Mouse (Mus musculus): ENCODE measurements around the gene Aspscr1. TPM values are rescaled to one million over a fixed set of nuclear protein-coding genes. Genes with fewer than 3 reads are reported as not detected.

Gene Aspscr1
- polyA plus RNA-seq, 1 experiment from 2014 or later, result 130 TPM

GRCm38 (mm10) chr11:120683536-120683935, 10.8 kb downstream of the Aspscr1 start:
- Histone ChIP-seq H3K9me3 (ENCODE audit: low read depth, low read length) (no peaks in the 10 kb centered on the region), H3K27me3 (ENCODE audit: insufficient read depth, low read length) (no peaks in the 10 kb centered on the region), H3K4me3 (ENCODE audit: low read depth, low read length) (no peak overlapping the region), H3K4me2 (no peak overlapping the region), H3K9ac (no peak overlapping the region), H3K36me3 (ENCODE audit: insufficient read depth) (peaks cover 71% of the 10 kb centered on the region), H3K4me1 (ENCODE audit: insufficient read depth) (peaks cover 14% of the 10 kb centered on the region), H3K27ac (ENCODE audit: low read depth) (no peak overlapping the region)
- DNase-seq, result no peak
- WGBS, result 87% methylated on average over 3 of the region's 3 CpGs
- ATAC-seq (ENCODE audit: insufficient read depth), result no peak
- TF ChIP-seq CTCF (IDR thresholded peaks at IDR 0.05; ENCODE audit: low read depth), result no peak

- peaks cover 14% of the 10 kb centered on the region for H3K4me1 ChIP-seq (ENCODE audit: insufficient read depth)
- WGBS, result 70% methylated on average over 2 of the region's 2 CpGs
- H3K27me3 ChIP-seq (ENCODE audit: insufficient read depth, low read length), result no peaks in the 10 kb centered on the region
- H3K9ac ChIP-seq, result no peak overlapping the region
- no peak for TF ChIP-seq CTCF (IDR thresholded peaks at IDR 0.05; ENCODE audit: low read depth)
- H3K4me3 ChIP-seq (ENCODE audit: low read depth, low read length), result no peak overlapping the region
- H3K4me2 ChIP-seq, result no peak overlapping the region
- DNase-seq (no peak), ATAC-seq (ENCODE audit: insufficient read depth) (no peak)
- peak overlapping the region; percentile 52; the same call in 1 of the 2 replicates for H3K27ac ChIP-seq (ENCODE audit: low read depth)
- no peaks in the 10 kb centered on the region for H3K9me3 ChIP-seq (ENCODE audit: low read depth, low read length)
- peaks cover 71% of the 10 kb centered on the region for H3K36me3 ChIP-seq (ENCODE audit: insufficient read depth)
Observed at GRCm38 (mm10) chr11:120684086-120684485, 11.3 kb downstream of the Aspscr1 start.

GRCm38 (mm10) chr11:120684660-120685059, 11.9 kb downstream of the Aspscr1 start:
- TF ChIP-seq CTCF (IDR thresholded peaks at IDR 0.05; ENCODE audit: low read depth), result no peak

GRCm38 (mm10) chr11:120686650-120687272, 14.0 kb downstream of the Aspscr1 start:
- no peaks in the 10 kb centered on the region for H3K9me3 ChIP-seq (ENCODE audit: low read depth, low read length)
- H3K4me1 ChIP-seq (ENCODE audit: insufficient read depth), result peaks cover 14% of the 10 kb centered on the region
- peak overlapping the region; percentile 13 for H3K4me2 ChIP-seq
- 47% methylated on average over 20 of the region's 20 CpGs for WGBS
- ATAC-seq (ENCODE audit: insufficient read depth), result peak; percentile 79
- no peaks in the 10 kb centered on the region for H3K27me3 ChIP-seq (ENCODE audit: insufficient read depth, low read length)
- H3K9ac ChIP-seq, result peak overlapping the region; percentile 9; the same call in 1 of the 2 replicates
- peak; percentile 81 for DNase-seq
- peak overlapping the region; percentile 95 for H3K27ac ChIP-seq (ENCODE audit: low read depth)
- no peak for TF ChIP-seq CTCF (IDR thresholded peaks at IDR 0.05; ENCODE audit: low read depth)
- peaks cover 67% of the 10 kb centered on the region for H3K36me3 ChIP-seq (ENCODE audit: insufficient read depth)
- H3K4me3 ChIP-seq (ENCODE audit: low read depth, low read length), result no peak overlapping the region

More at GRCm38 (mm10) chr11:120684660-120685059, 11.9 kb downstream of the Aspscr1 start:
- DNase-seq (no peak), ATAC-seq (ENCODE audit: insufficient read depth) (no peak)
- no peaks in the 10 kb centered on the region for H3K27me3 ChIP-seq (ENCODE audit: insufficient read depth, low read length)
- peaks cover 14% of the 10 kb centered on the region for H3K4me1 ChIP-seq (ENCODE audit: insufficient read depth)
- 67% methylated on average over 2 of the region's 2 CpGs for WGBS
- peak overlapping the region; percentile 52; the same call in 1 of the 2 replicates for H3K27ac ChIP-seq (ENCODE audit: low read depth)
- peaks cover 70% of the 10 kb centered on the region for H3K36me3 ChIP-seq (ENCODE audit: insufficient read depth)
- no peak overlapping the region for H3K4me3 ChIP-seq (ENCODE audit: low read depth, low read length)
- H3K9ac ChIP-seq, result no peak overlapping the region
- H3K9me3 ChIP-seq (ENCODE audit: low read depth, low read length), result no peaks in the 10 kb centered on the region
- no peak overlapping the region for H3K4me2 ChIP-seq

- ATAC-seq (ENCODE audit: insufficient read depth) (no peak), DNase-seq (no peak)
- no peak overlapping the region for H3K4me3 ChIP-seq (ENCODE audit: low read depth, low read length)
- 75% methylated on average over 3 of the region's 3 CpGs for WGBS
- H3K27me3 ChIP-seq (ENCODE audit: insufficient read depth, low read length), result no peaks in the 10 kb centered on the region
- H3K4me1 ChIP-seq (ENCODE audit: insufficient read depth), result peaks cover 14% of the 10 kb centered on the region
- H3K36me3 ChIP-seq (ENCODE audit: insufficient read depth), result peaks cover 61% of the 10 kb centered on the region
- no peaks in the 10 kb centered on the region for H3K9me3 ChIP-seq (ENCODE audit: low read depth, low read length)
- H3K27ac ChIP-seq (ENCODE audit: low read depth), result no peak overlapping the region
- H3K4me2 ChIP-seq, result no peak overlapping the region
- no peak for TF ChIP-seq CTCF (IDR thresholded peaks at IDR 0.05; ENCODE audit: low read depth)
- no peak overlapping the region for H3K9ac ChIP-seq
Observed at GRCm38 (mm10) chr11:120689365-120689764, 16.6 kb downstream of the Aspscr1 start.

- WGBS, result 85% methylated on average over 4 of the region's 4 CpGs
- no peak for ATAC-seq (ENCODE audit: insufficient read depth)
- Histone ChIP-seq H3K4me3 (ENCODE audit: low read depth, low read length) (no peak overlapping the region), H3K4me1 (ENCODE audit: insufficient read depth) (peaks cover under 1% of the 10 kb centered on the region; the same call in 1 of the 2 replicates), H3K9ac (no peak overlapping the region), H3K27me3 (ENCODE audit: insufficient read depth, low read length) (no peaks in the 10 kb centered on the region), H3K27ac (ENCODE audit: low read depth) (no peak overlapping the region), H3K9me3 (ENCODE audit: low read depth, low read length) (no peaks in the 10 kb centered on the region), H3K4me2 (no peak overlapping the region), H3K36me3 (ENCODE audit: insufficient read depth) (peaks cover 55% of the 10 kb centered on the region)
- no peak for TF ChIP-seq CTCF (IDR thresholded peaks at IDR 0.05; ENCODE audit: low read depth)
- no peak for DNase-seq
Observed at GRCm38 (mm10) chr11:120692471-120693011, 19.8 kb downstream of the Aspscr1 start.

GRCm38 (mm10) chr11:120693461-120693860, 20.7 kb downstream of the Aspscr1 start:
- H3K27me3 ChIP-seq (ENCODE audit: insufficient read depth, low read length), result no peaks in the 10 kb centered on the region
- DNase-seq, result no peak
- peaks cover 50% of the 10 kb centered on the region for H3K36me3 ChIP-seq (ENCODE audit: insufficient read depth)
- ATAC-seq (ENCODE audit: insufficient read depth), result no peak
- no peak overlapping the region for H3K4me3 ChIP-seq (ENCODE audit: low read depth, low read length)
- no peak overlapping the region for H3K4me2 ChIP-seq
- H3K27ac ChIP-seq (ENCODE audit: low read depth), result no peak overlapping the region
- no peak for TF ChIP-seq CTCF (IDR thresholded peaks at IDR 0.05; ENCODE audit: low read depth)
- H3K9me3 ChIP-seq (ENCODE audit: low read depth, low read length), result no peaks in the 10 kb centered on the region
- no peaks in the 10 kb centered on the region; the same call in 1 of the 2 replicates for H3K4me1 ChIP-seq (ENCODE audit: insufficient read depth)
- WGBS, result 77% methylated on average over 3 of the region's 3 CpGs
- no peak overlapping the region for H3K9ac ChIP-seq
